Mouse (Mus musculus): ENCODE measurements around the gene Clcnka. TPM values are rescaled to one million over a fixed set of nuclear protein-coding genes. Genes with fewer than 3 reads are reported as not detected.

Clcnka gene
- polyA plus RNA-seq, 1 experiment, result not detected

DNA sequence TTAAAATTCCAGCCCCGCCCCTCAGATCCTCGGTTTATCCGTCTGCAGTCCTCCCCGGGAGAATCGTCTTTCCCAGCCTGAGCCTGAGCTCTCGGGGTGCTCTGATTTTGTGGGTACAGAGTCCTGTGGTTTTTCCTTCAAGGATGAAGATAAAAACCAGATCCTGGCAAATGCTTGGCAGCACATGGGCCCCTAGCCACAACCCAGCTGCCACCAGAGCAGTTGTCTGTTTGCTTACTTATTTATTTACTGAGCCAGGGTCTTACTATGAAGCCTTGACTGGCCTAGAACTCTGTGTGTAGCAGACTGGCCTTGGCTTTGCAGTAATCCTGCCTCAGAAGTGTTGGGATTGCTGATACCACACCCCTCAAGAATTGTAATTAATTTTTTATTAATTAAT lies 39.3 kb downstream of the Clcnka start:
- TF ChIP-seq POLR2A (IDR thresholded peaks at IDR 0.05; ENCODE audit: insufficient read depth, low read length) (no peak), CTCF (IDR thresholded peaks at IDR 0.05; ENCODE audit: low read depth, low read length) (no peak), EP300 (IDR thresholded peaks at IDR 0.05; ENCODE audit: insufficient read depth, low read depth, low read length) (no peak)
- no peak overlapping the region for H3K4me3 ChIP-seq (ENCODE audit: low read depth, low read length)
- no peak overlapping the region for H3K27ac ChIP-seq (ENCODE audit: insufficient read depth, low read length)
- peaks cover 9% of the 10 kb centered on the region for H3K4me1 ChIP-seq (ENCODE audit: control insufficient read depth, insufficient read depth, low read length)
- no peaks in the 10 kb centered on the region for H3K36me3 ChIP-seq (ENCODE audit: control insufficient read depth, insufficient read depth, low read length, poor library complexity, severe bottlenecking)
- no peaks in the 10 kb centered on the region for H3K9me3 ChIP-seq (replicated peaks; ENCODE audit: control insufficient read depth, insufficient read depth, low read length, poor library complexity, severe bottlenecking)
- H3K27me3 ChIP-seq (ENCODE audit: control insufficient read depth, insufficient read depth, low read length, poor library complexity, severe bottlenecking), result no peaks in the 10 kb centered on the region
- no peak overlapping the region for H3K9ac ChIP-seq (ENCODE audit: low read depth, poor library complexity, severe bottlenecking)

DNA sequence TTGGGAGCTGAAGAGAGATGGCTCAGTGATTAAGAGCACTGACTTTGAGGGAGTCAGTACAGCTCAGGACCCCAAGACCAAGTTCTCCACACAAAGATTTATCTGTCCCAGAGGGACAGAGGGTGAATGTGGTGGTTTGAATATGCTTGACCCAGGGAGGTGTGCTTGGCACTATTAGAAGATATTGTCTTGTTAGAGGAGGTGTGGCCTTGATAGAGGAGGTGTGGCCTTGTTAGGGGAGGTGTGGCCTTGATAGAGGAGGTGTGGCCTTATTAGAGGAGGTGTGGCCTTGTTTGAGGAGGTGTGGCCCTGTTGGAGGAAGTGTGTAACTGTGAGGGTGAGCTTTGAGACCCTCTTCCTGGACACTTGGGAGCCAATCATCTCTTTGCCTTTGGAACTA lies 40.7 kb downstream of the Clcnka start:
- Histone ChIP-seq H3K9me3 (replicated peaks; ENCODE audit: control insufficient read depth, insufficient read depth, low read length, poor library complexity, severe bottlenecking) (no peaks in the 10 kb centered on the region), H3K27ac (ENCODE audit: insufficient read depth, low read length) (no peak overlapping the region), H3K36me3 (ENCODE audit: control insufficient read depth, insufficient read depth, low read length, poor library complexity, severe bottlenecking) (no peaks in the 10 kb centered on the region), H3K27me3 (ENCODE audit: control insufficient read depth, insufficient read depth, low read length, poor library complexity, severe bottlenecking) (no peaks in the 10 kb centered on the region), H3K4me1 (ENCODE audit: control insufficient read depth, insufficient read depth, low read length) (peaks cover 6% of the 10 kb centered on the region), H3K9ac (ENCODE audit: low read depth, poor library complexity, severe bottlenecking) (no peak overlapping the region), H3K4me3 (ENCODE audit: low read depth, low read length) (no peak overlapping the region)
- no peak for TF ChIP-seq EP300 (IDR thresholded peaks at IDR 0.05; ENCODE audit: insufficient read depth, low read depth, low read length)
- no peak for TF ChIP-seq CTCF (IDR thresholded peaks at IDR 0.05; ENCODE audit: low read depth, low read length)
- no peak for TF ChIP-seq POLR2A (IDR thresholded peaks at IDR 0.05; ENCODE audit: insufficient read depth, low read length)

DNA sequence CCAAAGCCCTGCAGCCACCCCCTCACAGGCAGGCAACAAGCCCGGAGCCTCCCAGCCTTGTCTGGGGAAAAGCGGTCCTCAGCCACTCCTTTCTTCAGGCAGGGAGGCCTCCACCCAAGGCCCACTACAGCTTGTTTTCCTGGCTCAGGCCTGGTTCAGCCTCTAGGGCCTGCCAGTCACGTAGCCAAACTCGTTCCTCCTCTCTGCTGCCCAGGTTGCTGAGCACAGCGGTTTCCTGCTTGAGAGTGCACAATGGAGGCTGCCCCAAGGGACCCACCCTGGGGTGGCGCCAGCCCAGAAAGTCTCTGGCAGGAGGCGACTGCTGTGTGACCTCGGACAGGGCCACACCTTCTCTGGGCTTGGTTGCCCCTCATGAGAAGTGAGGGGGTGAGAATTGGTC lies 44.7 kb downstream of the Clcnka start:
- no peak for TF ChIP-seq CTCF (IDR thresholded peaks at IDR 0.05; ENCODE audit: low read depth, low read length)
- TF ChIP-seq EP300 (IDR thresholded peaks at IDR 0.05; ENCODE audit: insufficient read depth, low read depth, low read length), result no peak
- TF ChIP-seq POLR2A (IDR thresholded peaks at IDR 0.05; ENCODE audit: insufficient read depth, low read length), result no peak
- no peaks in the 10 kb centered on the region for H3K27me3 ChIP-seq (ENCODE audit: control insufficient read depth, insufficient read depth, low read length, poor library complexity, severe bottlenecking)
- no peak overlapping the region for H3K4me3 ChIP-seq (ENCODE audit: low read depth, low read length)
- H3K9me3 ChIP-seq (replicated peaks; ENCODE audit: control insufficient read depth, insufficient read depth, low read length, poor library complexity, severe bottlenecking), result no peaks in the 10 kb centered on the region
- no peak overlapping the region for H3K9ac ChIP-seq (ENCODE audit: low read depth, poor library complexity, severe bottlenecking)
- no peaks in the 10 kb centered on the region for H3K4me1 ChIP-seq (ENCODE audit: control insufficient read depth, insufficient read depth, low read length)
- H3K36me3 ChIP-seq (ENCODE audit: control insufficient read depth, insufficient read depth, low read length, poor library complexity, severe bottlenecking), result no peaks in the 10 kb centered on the region
- H3K27ac ChIP-seq (ENCODE audit: insufficient read depth, low read length), result no peak overlapping the region

DNA sequence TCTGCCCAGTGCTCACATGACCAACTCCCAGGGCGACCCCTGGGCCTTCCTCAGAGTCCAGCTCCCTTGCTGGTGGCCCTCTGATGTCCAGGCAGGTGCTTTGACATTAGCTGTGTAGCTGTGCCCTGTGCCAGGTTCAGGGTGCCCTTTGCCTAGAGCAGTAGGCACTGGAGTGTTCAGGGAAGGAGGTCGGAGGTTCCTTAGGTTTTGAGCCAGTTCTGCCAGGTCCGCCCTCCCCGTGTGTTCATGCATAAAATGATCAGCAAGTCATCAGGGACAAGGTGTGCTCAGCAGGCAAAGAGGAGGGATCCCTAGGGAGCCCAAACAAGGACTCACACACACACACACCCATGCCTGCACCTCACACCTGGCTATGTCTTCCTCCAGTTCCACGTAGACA lies 45.5 kb downstream of the Clcnka start:
- no peak for TF ChIP-seq CTCF (IDR thresholded peaks at IDR 0.05; ENCODE audit: low read depth, low read length)
- no peak for TF ChIP-seq EP300 (IDR thresholded peaks at IDR 0.05; ENCODE audit: insufficient read depth, low read depth, low read length)
- no peak for TF ChIP-seq POLR2A (IDR thresholded peaks at IDR 0.05; ENCODE audit: insufficient read depth, low read length)
- no peaks in the 10 kb centered on the region for H3K4me1 ChIP-seq (ENCODE audit: control insufficient read depth, insufficient read depth, low read length)
- no peak overlapping the region for H3K27ac ChIP-seq (ENCODE audit: insufficient read depth, low read length)
- no peaks in the 10 kb centered on the region for H3K36me3 ChIP-seq (ENCODE audit: control insufficient read depth, insufficient read depth, low read length, poor library complexity, severe bottlenecking)
- H3K9ac ChIP-seq (ENCODE audit: low read depth, poor library complexity, severe bottlenecking), result no peak overlapping the region
- H3K27me3 ChIP-seq (ENCODE audit: control insufficient read depth, insufficient read depth, low read length, poor library complexity, severe bottlenecking), result no peaks in the 10 kb centered on the region
- H3K4me3 ChIP-seq (ENCODE audit: low read depth, low read length), result no peak overlapping the region
- no peaks in the 10 kb centered on the region for H3K9me3 ChIP-seq (replicated peaks; ENCODE audit: control insufficient read depth, insufficient read depth, low read length, poor library complexity, severe bottlenecking)

DNA sequence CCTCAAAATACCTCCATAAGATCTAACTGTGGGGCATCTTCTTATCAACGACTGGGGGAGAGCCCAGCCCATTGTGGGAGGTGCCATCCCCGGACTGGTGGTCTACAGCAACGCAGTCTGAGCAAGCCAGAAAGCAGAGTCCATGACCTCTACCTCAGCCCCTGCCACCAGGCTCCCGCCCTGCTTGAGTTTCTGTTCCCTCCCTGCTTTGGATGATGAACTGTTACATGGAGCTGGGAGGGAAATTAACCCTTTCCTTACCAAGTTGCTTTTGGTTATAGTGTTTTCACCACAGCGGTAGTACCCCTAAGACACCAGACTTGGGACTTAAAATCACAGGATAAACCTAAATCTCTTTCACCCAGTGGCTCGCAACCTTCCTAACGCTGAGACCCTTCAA lies 46.6 kb downstream of the Clcnka start:
- Histone ChIP-seq H3K36me3 (ENCODE audit: control insufficient read depth, insufficient read depth, low read length, poor library complexity, severe bottlenecking) (no peaks in the 10 kb centered on the region), H3K27me3 (ENCODE audit: control insufficient read depth, insufficient read depth, low read length, poor library complexity, severe bottlenecking) (no peaks in the 10 kb centered on the region), H3K4me3 (ENCODE audit: low read depth, low read length) (no peak overlapping the region), H3K9me3 (replicated peaks; ENCODE audit: control insufficient read depth, insufficient read depth, low read length, poor library complexity, severe bottlenecking) (no peaks in the 10 kb centered on the region), H3K27ac (ENCODE audit: insufficient read depth, low read length) (no peak overlapping the region), H3K9ac (ENCODE audit: low read depth, poor library complexity, severe bottlenecking) (no peak overlapping the region), H3K4me1 (ENCODE audit: control insufficient read depth, insufficient read depth, low read length) (no peaks in the 10 kb centered on the region)
- TF ChIP-seq CTCF (IDR thresholded peaks at IDR 0.05; ENCODE audit: low read depth, low read length) (no peak), POLR2A (IDR thresholded peaks at IDR 0.05; ENCODE audit: insufficient read depth, low read length) (no peak), EP300 (IDR thresholded peaks at IDR 0.05; ENCODE audit: insufficient read depth, low read depth, low read length) (no peak)

DNA sequence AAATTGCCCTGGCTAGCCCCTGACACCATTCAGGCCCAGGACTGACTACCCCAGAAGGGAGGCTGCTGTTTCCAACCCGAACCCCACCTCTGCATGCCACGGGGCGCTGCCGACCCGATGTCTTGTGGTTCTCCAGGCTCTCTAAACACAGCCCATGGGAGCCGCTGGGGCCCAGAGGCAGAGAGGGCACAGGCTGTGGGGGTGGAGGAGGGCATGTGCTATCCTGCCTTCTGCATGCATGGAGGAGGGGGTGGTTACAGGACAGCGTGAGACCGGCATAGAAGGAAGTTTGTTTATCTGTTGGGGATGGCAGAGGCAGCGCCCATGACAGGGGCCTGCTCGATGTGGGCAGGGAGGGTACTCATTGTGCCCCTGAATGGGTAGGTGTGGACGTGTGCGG lies 48.5 kb downstream of the Clcnka start:
- H3K36me3 ChIP-seq (ENCODE audit: control insufficient read depth, insufficient read depth, low read length, poor library complexity, severe bottlenecking), result no peaks in the 10 kb centered on the region
- no peak overlapping the region for H3K27ac ChIP-seq (ENCODE audit: insufficient read depth, low read length)
- H3K4me1 ChIP-seq (ENCODE audit: control insufficient read depth, insufficient read depth, low read length), result no peaks in the 10 kb centered on the region
- no peaks in the 10 kb centered on the region for H3K9me3 ChIP-seq (replicated peaks; ENCODE audit: control insufficient read depth, insufficient read depth, low read length, poor library complexity, severe bottlenecking)
- no peak overlapping the region for H3K4me3 ChIP-seq (ENCODE audit: low read depth, low read length)
- TF ChIP-seq POLR2A (IDR thresholded peaks at IDR 0.05; ENCODE audit: insufficient read depth, low read length) (no peak), CTCF (IDR thresholded peaks at IDR 0.05; ENCODE audit: low read depth, low read length) (no peak), EP300 (IDR thresholded peaks at IDR 0.05; ENCODE audit: insufficient read depth, low read depth, low read length) (no peak)
- H3K9ac ChIP-seq (ENCODE audit: low read depth, poor library complexity, severe bottlenecking), result no peak overlapping the region
- H3K27me3 ChIP-seq (ENCODE audit: control insufficient read depth, insufficient read depth, low read length, poor library complexity, severe bottlenecking), result no peaks in the 10 kb centered on the region

Data from ES-Bruce4 (cell line).